Mouse (Mus musculus): ENCODE data around the gene Rita1. TPM values are rescaled to one million over a fixed set of nuclear protein-coding genes. Genes with fewer than 3 reads are reported as not detected.

Rita1 gene
- 13.8 and 14.0 TPM in 2 replicates for polyA plus RNA-seq (2015; fragmentation: Nextera tagmentation; extraction: Ambion mirVana)

DNA sequence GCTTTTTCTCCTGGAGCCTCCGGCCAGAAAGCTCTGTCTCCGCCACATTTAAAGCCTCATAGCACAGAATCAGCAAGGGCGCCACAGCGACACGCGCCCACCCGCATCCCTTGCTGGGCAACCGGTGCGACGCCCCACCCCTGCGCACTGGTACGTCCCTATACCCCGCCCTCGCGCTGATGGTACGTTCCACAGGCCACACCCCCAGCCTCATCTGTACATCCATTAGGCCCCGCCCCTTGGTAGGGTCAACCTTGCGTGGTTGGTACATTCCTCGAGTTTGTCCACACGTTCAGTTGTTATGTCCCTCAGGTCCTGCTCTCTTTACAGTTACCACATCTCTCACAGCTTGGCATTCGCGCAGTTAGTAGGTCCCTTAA is at the start of gene Rita1, which contains the start of gene Ddx54:
Gene Rita1, minus strand, starts transcription at position 148 of the 380 bp plus-strand sequence.
Gene Ddx54, plus strand, starts transcription at position 298 of the 380 bp plus-strand sequence.
- Histone ChIP-seq H3K36me3 (ENCODE audit: control insufficient read depth, insufficient read depth, low read length) (peaks cover 14% of the 10 kb centered on the region; the same call in 1 of the 2 replicates), H3K4me1 (replicated peaks; ENCODE audit: control insufficient read depth, insufficient read depth, low read length) (peaks cover 17% of the 10 kb centered on the region), H3K27ac (ENCODE audit: low read length) (peak within 1 kb of the TSS; percentile 85), H3K27me3 (ENCODE audit: control insufficient read depth, insufficient read depth, low read depth, low read length) (no peaks in the 10 kb centered on the region), H3K4me3 (ENCODE audit: low read length) (peak within 1 kb of the TSS; percentile 67), H3K9ac (ENCODE audit: low read length) (peak within 1 kb of the TSS; percentile 72), H3K9me3 (ENCODE audit: control insufficient read depth, low read length) (peaks cover 3% of the 10 kb centered on the region; the same call in 1 of the 2 replicates), H3K4me2 (ENCODE audit: low read depth, low read length) (peak within 1 kb of the TSS; percentile 84)
- ATAC-seq (ENCODE audit: low read depth), result peak; percentile 90
- WGBS, result 0% methylated on average over 22 of the region's 22 CpGs

DNA sequence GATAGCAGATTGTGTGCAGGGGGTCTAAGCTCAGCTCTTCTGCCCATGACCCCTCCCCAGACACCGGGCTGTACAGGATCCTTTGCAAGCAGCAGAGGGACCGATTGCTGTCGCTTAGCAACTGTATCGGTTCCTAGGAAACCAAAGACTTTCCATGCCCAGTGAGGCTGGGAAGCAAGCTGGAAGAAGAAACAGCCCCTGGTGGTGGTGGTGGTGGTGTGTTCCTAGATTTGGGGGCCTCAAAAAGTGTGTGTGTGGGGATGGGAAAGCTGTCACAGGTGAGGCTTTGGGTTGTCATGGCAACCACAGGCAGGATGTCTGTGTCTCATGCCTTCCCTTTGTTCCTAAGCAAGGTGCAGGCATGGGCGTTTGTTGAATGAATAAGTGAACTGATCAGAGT is 48.4 kb upstream of the Rita1 start:
- Histone ChIP-seq H3K4me2 (ENCODE audit: low read depth, low read length) (no peak overlapping the region), H3K9me3 (ENCODE audit: control insufficient read depth, low read length) (no peaks in the 10 kb centered on the region), H3K36me3 (ENCODE audit: control insufficient read depth, insufficient read depth, low read length) (no peaks in the 10 kb centered on the region), H3K4me3 (ENCODE audit: low read length) (no peak overlapping the region), H3K27me3 (ENCODE audit: control insufficient read depth, insufficient read depth, low read depth, low read length) (no peaks in the 10 kb centered on the region), H3K27ac (ENCODE audit: low read length) (no peak overlapping the region), H3K9ac (ENCODE audit: low read length) (no peak overlapping the region), H3K4me1 (replicated peaks; ENCODE audit: control insufficient read depth, insufficient read depth, low read length) (no peaks in the 10 kb centered on the region)
- 53% methylated on average over 5 of the region's 5 CpGs for WGBS
- ATAC-seq (ENCODE audit: low read depth), result no peak

DNA sequence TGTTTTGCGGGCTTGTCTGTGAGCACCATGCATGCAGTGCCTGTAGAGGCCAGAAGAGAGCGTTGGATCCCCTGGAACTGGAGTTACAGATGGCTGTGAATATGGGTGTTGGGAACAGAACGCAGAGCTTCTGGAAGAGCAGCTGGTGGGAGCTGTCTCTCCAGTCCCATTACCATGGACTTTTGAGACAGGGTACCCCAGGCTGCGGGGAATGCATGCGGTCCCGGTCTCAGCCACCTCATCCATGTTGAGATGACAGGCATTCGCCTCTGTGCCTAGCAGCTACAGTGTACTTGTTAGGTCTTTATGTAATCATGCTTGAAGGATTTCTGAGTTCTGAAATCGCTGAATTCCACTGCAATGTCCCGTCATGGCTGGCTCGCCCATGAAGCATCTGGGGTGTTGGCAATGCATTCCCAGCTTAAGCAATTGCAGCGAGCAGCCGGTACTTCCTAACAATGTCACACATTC is 43.9 kb upstream of the Rita1 start:
- Histone ChIP-seq H3K4me1 (replicated peaks; ENCODE audit: control insufficient read depth, insufficient read depth, low read length) (no peaks in the 10 kb centered on the region), H3K4me2 (ENCODE audit: low read depth, low read length) (no peak overlapping the region), H3K9ac (ENCODE audit: low read length) (no peak overlapping the region), H3K36me3 (ENCODE audit: control insufficient read depth, insufficient read depth, low read length) (no peaks in the 10 kb centered on the region), H3K9me3 (ENCODE audit: control insufficient read depth, low read length) (no peaks in the 10 kb centered on the region), H3K27me3 (ENCODE audit: control insufficient read depth, insufficient read depth, low read depth, low read length) (peaks cover under 1% of the 10 kb centered on the region; the same call in 1 of the 2 replicates), H3K4me3 (ENCODE audit: low read length) (no peak overlapping the region), H3K27ac (ENCODE audit: low read length) (no peak overlapping the region)
- 56% methylated on average over 12 of the region's 12 CpGs for WGBS
- ATAC-seq (ENCODE audit: low read depth), result peak; percentile 79

DNA sequence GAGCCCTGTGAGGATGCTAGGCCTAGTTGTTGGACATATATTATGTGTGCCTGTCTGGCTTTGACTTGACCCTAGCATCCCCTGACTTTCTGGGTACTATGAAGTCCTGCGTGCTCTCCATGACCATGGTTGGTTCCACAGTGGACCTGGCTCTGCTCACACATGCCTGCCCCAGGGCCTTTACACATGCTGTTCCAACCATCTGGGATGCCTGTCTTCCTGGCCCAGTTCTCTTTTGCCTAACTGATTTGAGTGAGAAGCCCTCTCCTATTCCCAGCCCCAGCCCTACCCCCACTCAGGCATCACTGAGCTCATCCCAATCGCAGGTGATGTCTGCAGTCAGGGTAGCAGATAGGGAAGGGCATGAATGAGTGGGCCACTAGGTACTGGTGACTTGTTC is 41.5 kb upstream of the Rita1 start:
- Histone ChIP-seq H3K9ac (ENCODE audit: low read length) (no peak overlapping the region), H3K9me3 (ENCODE audit: control insufficient read depth, low read length) (no peaks in the 10 kb centered on the region), H3K4me1 (replicated peaks; ENCODE audit: control insufficient read depth, insufficient read depth, low read length) (peaks cover 5% of the 10 kb centered on the region), H3K27me3 (ENCODE audit: control insufficient read depth, insufficient read depth, low read depth, low read length) (peaks cover 20% of the 10 kb centered on the region), H3K4me2 (ENCODE audit: low read depth, low read length) (no peak overlapping the region), H3K4me3 (ENCODE audit: low read length) (no peak overlapping the region), H3K27ac (ENCODE audit: low read length) (no peak overlapping the region), H3K36me3 (ENCODE audit: control insufficient read depth, insufficient read depth, low read length) (no peaks in the 10 kb centered on the region)
- WGBS, result 89% methylated on average over 2 of the region's 2 CpGs
- ATAC-seq (ENCODE audit: low read depth), result no peak

DNA sequence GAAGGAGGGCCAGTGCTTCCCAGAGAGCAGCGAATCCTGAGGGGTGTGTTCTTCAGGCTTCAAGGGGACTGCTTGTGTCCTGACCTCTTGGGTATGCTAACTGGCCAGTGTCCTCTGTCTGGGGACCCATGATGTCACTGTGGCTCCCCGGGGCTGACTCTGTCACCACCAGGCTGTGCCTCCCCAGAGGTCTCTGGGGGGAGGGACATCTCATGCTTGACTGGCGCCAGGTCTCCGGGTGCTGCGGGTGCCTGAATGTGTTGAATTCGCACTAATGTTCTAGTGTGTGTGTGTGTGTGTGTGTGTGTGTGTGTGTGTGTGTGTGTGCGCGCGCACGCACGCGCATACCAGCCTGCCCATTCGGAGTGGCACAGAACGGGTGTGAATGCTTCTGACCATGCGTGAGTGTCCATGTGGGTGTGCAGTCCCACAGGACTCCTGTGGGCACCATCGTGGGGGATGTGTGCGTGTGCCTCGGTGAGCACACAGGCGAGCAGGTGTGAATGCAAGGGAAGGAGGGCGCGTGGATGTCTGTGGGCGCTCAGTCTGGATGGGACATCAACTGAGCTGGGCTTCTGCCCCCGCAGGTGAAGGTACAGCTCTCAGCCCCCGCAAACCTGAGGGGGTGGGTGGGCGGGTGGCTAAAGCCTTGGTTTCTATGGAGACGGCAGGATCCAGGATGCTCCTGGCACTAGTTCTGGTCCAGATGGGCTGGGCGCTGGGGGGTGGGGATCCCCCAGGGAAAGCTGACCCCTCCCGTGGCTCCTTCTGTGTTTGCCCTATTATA is 40.7 kb upstream of the Rita1 start:
- Histone ChIP-seq H3K9ac (ENCODE audit: low read length) (no peak overlapping the region), H3K27me3 (ENCODE audit: control insufficient read depth, insufficient read depth, low read depth, low read length) (peaks cover 27% of the 10 kb centered on the region), H3K9me3 (ENCODE audit: control insufficient read depth, low read length) (no peaks in the 10 kb centered on the region), H3K36me3 (ENCODE audit: control insufficient read depth, insufficient read depth, low read length) (no peaks in the 10 kb centered on the region), H3K4me3 (ENCODE audit: low read length) (no peak overlapping the region), H3K27ac (ENCODE audit: low read length) (no peak overlapping the region), H3K4me1 (replicated peaks; ENCODE audit: control insufficient read depth, insufficient read depth, low read length) (peaks cover 9% of the 10 kb centered on the region), H3K4me2 (ENCODE audit: low read depth, low read length) (no peak overlapping the region)
- ATAC-seq (ENCODE audit: low read depth), result no peak
- WGBS, result 72% methylated on average over 28 of the region's 28 CpGs

DNA sequence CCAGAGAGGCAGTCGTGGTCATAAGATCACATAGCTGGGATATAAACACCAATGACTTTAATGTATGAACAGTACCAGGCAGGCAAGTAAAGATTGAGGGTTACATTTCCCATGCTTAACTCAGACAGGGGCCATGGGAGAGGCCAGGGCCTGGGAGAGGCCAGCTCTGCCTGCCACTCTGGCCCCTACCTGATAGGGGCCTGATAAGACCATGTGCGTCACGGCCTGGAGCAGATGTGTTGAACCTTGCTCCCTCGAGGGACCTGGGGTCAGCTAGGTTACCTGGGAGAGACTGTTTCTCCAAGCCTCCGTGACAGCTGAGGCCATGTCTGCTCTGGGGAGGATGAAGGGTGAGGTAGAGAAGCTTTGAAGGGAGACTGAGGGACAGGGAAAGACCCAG is 38.8 kb upstream of the Rita1 start:
- no peak overlapping the region for H3K9ac ChIP-seq (ENCODE audit: low read length)
- H3K9me3 ChIP-seq (ENCODE audit: control insufficient read depth, low read length), result no peaks in the 10 kb centered on the region
- no peak for ATAC-seq (ENCODE audit: low read depth)
- WGBS, result 17% methylated on average over 5 of the region's 5 CpGs
- peaks cover 32% of the 10 kb centered on the region for H3K27me3 ChIP-seq (ENCODE audit: control insufficient read depth, insufficient read depth, low read depth, low read length)
- no peak overlapping the region for H3K4me2 ChIP-seq (ENCODE audit: low read depth, low read length)
- H3K4me3 ChIP-seq (ENCODE audit: low read length), result no peak overlapping the region
- H3K27ac ChIP-seq (ENCODE audit: low read length), result no peak overlapping the region
- no peaks in the 10 kb centered on the region for H3K36me3 ChIP-seq (ENCODE audit: control insufficient read depth, insufficient read depth, low read length)
- peaks cover 9% of the 10 kb centered on the region for H3K4me1 ChIP-seq (replicated peaks; ENCODE audit: control insufficient read depth, insufficient read depth, low read length)

DNA sequence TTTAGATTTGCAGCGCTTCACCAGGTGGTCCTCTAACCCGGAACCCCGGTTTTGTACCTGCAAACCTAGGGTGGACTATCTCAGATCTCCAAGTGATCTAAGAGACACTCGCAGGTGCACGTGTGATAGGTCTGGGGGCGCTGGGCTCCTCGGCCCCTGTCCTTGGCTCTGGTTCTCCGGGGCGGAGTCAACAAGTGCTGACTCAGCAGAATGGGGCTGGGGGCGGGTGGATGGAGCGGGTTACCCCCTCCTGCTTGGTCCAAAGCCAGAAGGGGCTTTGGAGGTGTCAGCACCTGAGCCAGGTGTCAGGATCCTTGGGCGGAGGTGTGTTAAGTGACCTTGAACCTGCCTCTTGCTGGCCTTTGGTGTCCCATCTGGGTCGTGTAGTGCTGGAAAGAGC is 37.5 kb upstream of the Rita1 start:
- Histone ChIP-seq H3K4me3 (ENCODE audit: low read length) (no peak overlapping the region), H3K27me3 (ENCODE audit: control insufficient read depth, insufficient read depth, low read depth, low read length) (peaks cover 32% of the 10 kb centered on the region)
- ATAC-seq (ENCODE audit: low read depth), result no peak

DNA sequence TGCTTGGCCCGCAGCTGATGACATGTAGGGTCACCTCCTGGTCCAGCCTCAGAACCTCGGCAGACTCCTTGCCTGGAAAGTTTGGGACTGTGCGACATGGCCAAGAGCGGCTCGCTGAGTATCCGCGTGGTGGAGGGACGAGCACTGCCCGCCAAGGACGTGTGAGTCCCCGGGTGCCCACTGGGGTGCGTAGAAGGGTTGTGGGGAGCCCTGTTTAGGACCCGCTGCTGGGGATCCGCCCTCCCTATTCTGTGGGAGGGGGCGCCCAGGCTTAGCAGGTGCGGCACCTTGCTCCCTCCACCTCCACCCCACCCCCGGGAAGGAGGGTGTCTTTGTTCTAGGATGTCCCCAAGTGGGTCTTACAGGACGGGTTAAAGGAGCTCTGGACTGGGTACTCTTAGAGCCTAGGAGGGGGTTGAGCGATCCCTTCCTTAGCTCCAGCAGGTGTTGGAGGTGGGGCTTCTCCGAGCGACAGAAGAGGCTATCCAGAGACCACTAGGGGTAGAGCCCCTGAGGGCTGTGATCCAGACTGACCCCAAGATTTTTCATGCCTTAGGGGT is 37.1 kb upstream of the Rita1 start:
- WGBS, result 6% methylated on average over 19 of the region's 21 CpGs
- peaks cover 32% of the 10 kb centered on the region for H3K27me3 ChIP-seq (ENCODE audit: control insufficient read depth, insufficient read depth, low read depth, low read length)
- ATAC-seq (ENCODE audit: low read depth), result no peak; the same call in 1 of the 2 replicates

More for the DNA sequence above, 37.5 kb upstream of the Rita1 start:
- WGBS, result 20% methylated on average over 13 of the region's 13 CpGs
- H3K36me3 ChIP-seq (ENCODE audit: control insufficient read depth, insufficient read depth, low read length), result no peaks in the 10 kb centered on the region
- no peaks in the 10 kb centered on the region for H3K9me3 ChIP-seq (ENCODE audit: control insufficient read depth, low read length)
- H3K4me1 ChIP-seq (replicated peaks; ENCODE audit: control insufficient read depth, insufficient read depth, low read length), result peaks cover 9% of the 10 kb centered on the region
- H3K27ac ChIP-seq (ENCODE audit: low read length), result no peak overlapping the region
- no peak overlapping the region for H3K4me2 ChIP-seq (ENCODE audit: low read depth, low read length)
- no peak overlapping the region for H3K9ac ChIP-seq (ENCODE audit: low read length)

DNA sequence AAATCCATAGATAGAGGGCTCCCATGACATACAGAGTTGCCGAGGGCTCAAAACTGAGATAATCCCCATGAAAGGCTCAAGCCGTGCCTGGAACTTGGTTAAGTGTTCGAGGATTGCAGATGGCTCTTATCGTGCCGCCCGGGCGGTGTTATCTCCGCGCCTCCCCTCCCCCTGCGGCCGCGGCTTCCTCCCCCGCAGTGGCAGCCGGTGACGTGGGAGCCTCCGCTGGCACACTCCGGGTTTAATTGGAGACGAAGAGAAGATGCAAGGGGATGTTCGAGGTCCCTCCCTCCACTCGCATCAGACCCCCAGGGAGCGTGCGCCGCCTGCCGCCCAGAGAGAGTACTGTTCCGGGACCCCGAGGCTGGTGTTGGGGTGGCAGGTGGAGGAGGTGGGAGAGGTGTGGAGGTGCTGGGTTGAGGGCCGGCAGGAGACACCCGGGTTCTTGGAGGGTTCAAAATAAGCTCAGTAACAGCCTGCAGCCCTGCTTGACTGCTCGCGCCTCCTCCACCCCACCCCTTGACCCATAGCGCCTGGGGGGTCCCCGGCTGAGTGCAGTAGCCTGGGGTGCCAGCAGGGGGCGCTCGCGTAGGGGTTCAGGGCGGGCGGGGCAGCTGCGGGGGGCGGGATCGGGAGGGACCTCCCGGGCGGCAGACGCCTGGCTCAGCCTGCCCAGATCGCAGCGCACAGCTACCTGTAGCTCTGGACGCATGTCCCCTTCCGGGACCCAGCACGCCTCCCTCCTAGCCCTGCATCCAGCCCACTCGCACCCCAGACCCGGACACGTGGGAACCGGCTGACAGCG is 36.4 kb upstream of the Rita1 start, which contains the start of gene Rasal1:
Gene Rasal1, plus strand, starts transcription at position 244 of the 805 bp plus-strand sequence.
- H3K9ac ChIP-seq (ENCODE audit: low read length), result peak within 1 kb of the TSS; percentile 42; the same call in 1 of the 2 replicates
- peak; percentile 56 for ATAC-seq (ENCODE audit: low read depth)
- H3K36me3 ChIP-seq (ENCODE audit: control insufficient read depth, insufficient read depth, low read length), result no peaks in the 10 kb centered on the region
- H3K9me3 ChIP-seq (ENCODE audit: control insufficient read depth, low read length), result no peaks in the 10 kb centered on the region
- peak within 1 kb of the TSS; percentile 54 for H3K4me2 ChIP-seq (ENCODE audit: low read depth, low read length)
- peak within 1 kb of the TSS; percentile 37 for H3K4me3 ChIP-seq (ENCODE audit: low read length)
- H3K4me1 ChIP-seq (replicated peaks; ENCODE audit: control insufficient read depth, insufficient read depth, low read length), result peaks cover 9% of the 10 kb centered on the region
- H3K27ac ChIP-seq (ENCODE audit: low read length), result no peak within 1 kb of the TSS
- WGBS, result under 1% methylated on average over 47 of the region's 53 CpGs
- peaks cover 32% of the 10 kb centered on the region for H3K27me3 ChIP-seq (ENCODE audit: control insufficient read depth, insufficient read depth, low read depth, low read length)

More for the DNA sequence above, 37.1 kb upstream of the Rita1 start:
- Histone ChIP-seq H3K9ac (ENCODE audit: low read length) (no peak overlapping the region), H3K9me3 (ENCODE audit: control insufficient read depth, low read length) (no peaks in the 10 kb centered on the region), H3K4me1 (replicated peaks; ENCODE audit: control insufficient read depth, insufficient read depth, low read length) (peaks cover 9% of the 10 kb centered on the region), H3K27ac (ENCODE audit: low read length) (no peak overlapping the region), H3K36me3 (ENCODE audit: control insufficient read depth, insufficient read depth, low read length) (no peaks in the 10 kb centered on the region), H3K4me2 (ENCODE audit: low read depth, low read length) (peak overlapping the region; percentile 54), H3K4me3 (ENCODE audit: low read length) (peak overlapping the region; percentile 37)

All from lung, embryonic 16.5 days (tissue).